Mouse (Mus musculus) embryonic facial prominence, embryonic 10.5 days (tissue): ENCODE measurements around the gene Bcor. TPM values are rescaled to one million over a fixed set of nuclear protein-coding genes. Genes with fewer than 3 reads are reported as not detected.

Experiments used
- DNase-seq: peaks from one replicate; pipeline ENCODE4 v3.0.0-alpha.2; 2017; ENCODE audit warnings: low spot score
- H3K27ac ChIP-seq: fragments of 300-500 bp; sonication (generic); replicated peaks from 2 replicates; pipeline ENCODE4 v1.5.1; 2016; ENCODE audit warnings: mild to moderate bottlenecking
- H3K27me3 ChIP-seq: fragments of 300-500 bp; sonication (generic); replicated peaks from 2 replicates; pipeline ENCODE4 v1.6.1; 2016; ENCODE audit warnings: low read depth, mild to moderate bottlenecking; ENCODE audit not compliant: poor library complexity, severe bottlenecking
- H3K36me3 ChIP-seq: fragments of 300-500 bp; sonication (generic); replicated peaks from 2 replicates; pipeline ENCODE4 v1.6.1; 2016; ENCODE audit warnings: mild to moderate bottlenecking, moderate library complexity
- H3K4me1 ChIP-seq: fragments of 300-500 bp; sonication (generic); 2 replicates; pipeline ENCODE4 v1.6.1; 2016
- H3K4me3 ChIP-seq: fragments of 300-500 bp; sonication (generic); 2 replicates; pipeline ENCODE4 v1.5.1; 2016; ENCODE audit warnings: mild to moderate bottlenecking, moderate library complexity
- H3K9me3 ChIP-seq: fragments of 300-500 bp; sonication (generic); 2 replicates; pipeline ENCODE4 v1.6.1; 2016; ENCODE audit warnings: mild to moderate bottlenecking
- WGBS: fragments of 180-500 bp; shearing (Covaris S2); methylation state at CpG from one replicate; pipeline ENCODE4 v1.1.7; 2016; 5-methylcytosine and 5-hydroxymethylcytosine counted together
- polyA plus RNA-seq: library from polyadenylated mRNA; unstranded; fragments of >200 nt; fragmentation: Nextera tagmentation; extraction: Ambion mirVana; gene quantifications from 2 replicates; pipeline ENCODE4 v1.2.1, GENCODE M21; 2016

Bcor gene
- polyA plus RNA-seq, 1 experiment from 2014 or later = 23.7 TPM

DNA sequence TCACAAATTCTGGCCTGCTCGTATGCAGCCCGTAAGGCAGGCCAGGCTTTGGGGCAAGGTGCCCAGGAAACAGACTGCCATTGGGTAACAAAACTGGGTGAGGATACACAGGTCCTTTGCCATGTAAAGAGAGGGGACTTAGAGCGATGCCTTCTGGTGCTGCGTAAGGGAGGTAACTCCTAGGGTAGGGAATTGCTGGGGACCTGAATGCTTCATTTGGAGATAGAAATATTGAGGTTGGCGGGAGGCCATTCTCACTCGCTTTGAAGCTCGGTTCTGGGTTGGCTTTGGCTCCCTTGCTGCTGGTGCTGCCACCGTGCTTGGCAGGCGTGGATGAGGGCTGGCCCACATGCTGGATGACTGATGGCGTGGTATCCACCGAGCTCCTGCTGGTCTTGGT, 102.9 kb downstream of the Bcor start:
- peaks cover 63% of the 10 kb centered on the region for H3K27me3 ChIP-seq
- WGBS = 91% methylated on average over 11 of the region's 11 CpGs
- no peak overlapping the region for H3K4me3 ChIP-seq
- H3K4me1 ChIP-seq = peaks cover 11% of the 10 kb centered on the region
- H3K27ac ChIP-seq = no peak overlapping the region
- DNase-seq = no peak
- peaks cover 74% of the 10 kb centered on the region for H3K36me3 ChIP-seq
- H3K9me3 ChIP-seq = no peaks in the 10 kb centered on the region

DNA sequence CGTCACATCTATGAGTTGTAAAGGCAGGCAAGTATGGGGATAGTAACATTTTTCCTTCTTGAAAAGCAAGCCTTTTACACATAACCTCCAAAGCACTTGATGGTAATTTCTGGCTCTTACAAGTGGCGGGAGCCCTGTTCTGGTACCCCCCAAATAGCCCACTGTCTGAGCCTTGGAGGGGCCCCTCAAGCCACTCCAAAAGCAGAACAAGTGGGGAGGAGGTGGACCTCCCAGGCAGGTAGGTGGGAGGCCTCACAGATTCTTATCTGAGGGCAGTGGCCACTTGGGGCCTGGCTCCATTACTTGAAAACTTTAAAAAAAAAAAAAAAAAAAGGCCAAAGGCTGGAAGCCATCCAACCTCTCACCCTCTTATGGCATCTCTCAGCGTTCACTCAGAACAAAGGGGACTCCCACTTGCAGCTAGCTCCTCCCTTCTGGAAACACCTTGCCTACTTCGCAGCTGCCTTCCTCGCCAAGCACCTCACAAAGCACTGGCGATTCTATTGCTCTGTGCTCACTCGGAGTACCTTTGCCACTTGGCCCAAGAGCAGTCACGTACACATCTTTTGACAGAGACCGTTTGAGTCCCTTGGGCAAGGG, 106.7 kb downstream of the Bcor start:
- peaks cover 93% of the 10 kb centered on the region for H3K36me3 ChIP-seq
- no peak for DNase-seq

DNA sequence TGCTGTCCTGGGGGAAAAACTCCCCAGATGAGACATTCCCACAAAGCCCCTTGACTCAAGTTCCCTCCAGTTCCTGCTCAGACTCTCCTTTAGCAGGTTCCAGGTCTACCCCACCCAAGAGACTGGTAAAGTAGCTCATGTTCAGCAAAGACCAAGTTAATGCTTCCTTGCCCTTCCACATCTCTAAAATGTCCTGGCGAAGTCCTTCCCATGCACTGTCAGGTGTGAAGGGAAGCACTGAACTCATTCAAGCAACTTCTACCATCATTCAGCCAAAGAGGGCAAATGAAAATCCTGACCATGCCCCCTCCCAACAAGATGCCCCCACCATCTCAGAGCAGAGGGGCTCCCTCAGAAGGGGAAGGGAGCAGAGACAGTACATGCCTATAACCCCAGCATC, 107.5 kb downstream of the Bcor start:
- Histone ChIP-seq H3K4me1 (peaks cover 14% of the 10 kb centered on the region), H3K27me3 (peaks cover 53% of the 10 kb centered on the region), H3K4me3 (no peak overlapping the region), H3K9me3 (no peaks in the 10 kb centered on the region), H3K36me3 (peaks cover 93% of the 10 kb centered on the region), H3K27ac (no peak overlapping the region)
- 87% methylated on average over 1 of the region's 1 CpGs for whole genome bisulfite sequencing
- DNase-seq = no peak

More for the DNA sequence above, 106.7 kb downstream of the Bcor start:
- WGBS = 81% methylated on average over 9 of the region's 9 CpGs
- Histone ChIP-seq H3K27ac (no peak overlapping the region), H3K4me3 (no peak overlapping the region), H3K27me3 (peaks cover 53% of the 10 kb centered on the region), H3K4me1 (peaks cover 6% of the 10 kb centered on the region), H3K9me3 (no peaks in the 10 kb centered on the region)

DNA sequence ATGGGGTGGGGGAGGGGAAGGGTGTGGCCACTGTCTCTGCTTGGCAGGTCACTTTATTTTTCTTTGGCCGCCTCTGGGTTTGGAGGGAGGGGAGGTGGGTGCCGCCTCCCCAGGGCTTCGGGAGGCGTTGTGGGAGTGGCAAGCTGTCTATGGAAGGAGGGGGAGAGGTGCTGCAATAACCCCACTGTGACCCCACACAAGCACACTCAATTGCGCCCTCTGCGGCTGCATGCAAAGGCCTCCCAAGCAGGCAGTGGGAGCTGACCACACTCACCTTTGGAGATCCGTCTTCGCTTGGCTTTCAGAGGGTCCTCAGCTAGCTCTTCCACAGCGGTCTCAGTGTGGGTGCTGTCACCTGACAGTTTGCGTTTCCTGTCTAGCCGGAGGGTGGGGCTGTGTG, 111.4 kb downstream of the Bcor start:
- 60% methylated on average over 11 of the region's 11 CpGs for WGBS
- Histone ChIP-seq H3K4me3 (no peak overlapping the region), H3K36me3 (peaks cover 96% of the 10 kb centered on the region), H3K9me3 (no peaks in the 10 kb centered on the region), H3K4me1 (peaks cover 19% of the 10 kb centered on the region), H3K27ac (no peak overlapping the region), H3K27me3 (peaks cover 70% of the 10 kb centered on the region)
- no peak for DNase-seq

DNA sequence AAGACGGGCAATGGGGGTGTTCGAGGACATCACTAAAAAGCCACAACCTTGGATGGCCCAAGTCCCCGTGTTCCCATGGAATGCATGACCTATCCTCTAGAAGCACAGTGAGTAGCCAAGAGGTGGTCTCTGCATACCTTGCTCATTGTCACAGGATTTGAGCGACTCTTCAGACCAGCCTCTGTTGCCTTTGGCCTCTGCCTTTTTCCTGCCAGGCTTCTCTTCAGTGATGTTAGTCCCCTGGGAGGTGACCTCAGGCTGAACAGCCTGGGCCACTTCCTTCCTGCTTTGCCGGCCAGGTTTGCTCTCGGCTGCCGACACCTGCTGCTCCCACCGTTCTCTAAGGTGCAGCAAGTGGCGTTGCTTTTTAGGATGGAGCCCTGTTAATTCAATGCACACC, 112.0 kb downstream of the Bcor start:
- no peak for DNase-seq
- H3K36me3 ChIP-seq = peaks cover 96% of the 10 kb centered on the region
- WGBS = 30% methylated on average over 9 of the region's 9 CpGs
- H3K4me3 ChIP-seq = no peak overlapping the region
- H3K27ac ChIP-seq = no peak overlapping the region
- H3K9me3 ChIP-seq = no peaks in the 10 kb centered on the region
- H3K27me3 ChIP-seq = peaks cover 74% of the 10 kb centered on the region
- peaks cover 19% of the 10 kb centered on the region for H3K4me1 ChIP-seq

DNA sequence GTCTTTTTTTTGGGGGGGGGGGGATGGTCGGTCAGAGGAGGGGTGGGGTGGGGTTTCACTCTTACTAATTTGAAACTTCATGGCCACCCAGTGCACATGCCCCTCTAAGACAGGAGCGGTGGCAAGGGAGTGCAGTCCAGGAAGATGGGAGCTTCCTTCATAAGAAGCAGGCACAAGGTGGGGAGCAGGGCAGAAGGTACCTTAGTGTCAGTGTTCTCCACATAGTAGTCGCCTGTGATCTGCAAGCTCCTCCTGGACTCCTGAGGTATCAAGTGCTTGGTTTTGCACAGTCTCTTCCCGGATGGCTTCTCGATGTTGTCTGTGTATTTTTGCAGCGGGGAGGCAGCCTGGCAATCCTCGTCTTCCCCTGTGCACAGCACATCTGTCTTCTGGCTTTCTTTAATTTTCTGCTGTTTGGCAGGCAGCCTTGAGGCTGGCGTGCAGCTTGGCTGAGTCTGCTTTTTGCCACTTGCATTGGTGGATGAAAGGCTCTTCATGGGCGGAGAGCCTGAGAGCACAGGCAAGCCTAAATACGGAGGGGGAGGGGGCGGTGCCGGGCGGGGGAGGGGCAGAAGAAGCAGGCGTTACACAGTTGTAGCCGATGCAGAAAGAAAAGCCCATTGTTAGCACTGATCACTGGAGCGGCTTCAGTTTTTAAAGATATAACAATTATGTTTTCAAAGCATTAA, 112.8 kb downstream of the Bcor start:
- peak; percentile 20 for DNase-seq
- Histone ChIP-seq H3K27ac (no peak overlapping the region), H3K27me3 (peaks cover 77% of the 10 kb centered on the region), H3K4me1 (peaks cover 19% of the 10 kb centered on the region), H3K36me3 (peaks cover 94% of the 10 kb centered on the region), H3K9me3 (no peaks in the 10 kb centered on the region), H3K4me3 (no peak overlapping the region)
- WGBS = 30% methylated on average over 16 of the region's 16 CpGs

DNA sequence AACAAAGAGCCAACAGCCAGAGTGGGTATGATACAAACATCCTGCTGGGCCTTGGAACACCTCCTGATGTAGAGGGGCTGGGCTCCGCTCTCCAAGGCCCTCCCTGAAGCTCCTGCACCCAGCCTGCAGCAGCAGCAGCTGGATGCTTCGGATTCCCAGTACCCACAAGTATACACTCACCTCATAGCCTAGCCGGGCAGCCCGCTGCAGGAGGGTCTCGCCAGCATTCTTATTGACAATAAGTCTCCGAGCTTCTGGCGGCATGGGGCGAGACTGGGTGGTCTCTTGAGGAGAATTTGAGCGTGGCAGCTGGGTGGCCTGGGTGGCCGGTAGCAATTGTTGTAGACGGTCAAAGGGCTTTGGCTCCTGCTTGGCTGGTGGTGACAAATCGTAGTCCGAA, 113.5 kb downstream of the Bcor start:
- Histone ChIP-seq H3K36me3 (peaks cover 95% of the 10 kb centered on the region), H3K4me1 (peaks cover 19% of the 10 kb centered on the region), H3K27ac (no peak overlapping the region), H3K9me3 (no peaks in the 10 kb centered on the region), H3K27me3 (peaks cover 77% of the 10 kb centered on the region), H3K4me3 (no peak overlapping the region)
- DNase-seq = no peak
- 74% methylated on average over 13 of the region's 13 CpGs for WGBS

DNA sequence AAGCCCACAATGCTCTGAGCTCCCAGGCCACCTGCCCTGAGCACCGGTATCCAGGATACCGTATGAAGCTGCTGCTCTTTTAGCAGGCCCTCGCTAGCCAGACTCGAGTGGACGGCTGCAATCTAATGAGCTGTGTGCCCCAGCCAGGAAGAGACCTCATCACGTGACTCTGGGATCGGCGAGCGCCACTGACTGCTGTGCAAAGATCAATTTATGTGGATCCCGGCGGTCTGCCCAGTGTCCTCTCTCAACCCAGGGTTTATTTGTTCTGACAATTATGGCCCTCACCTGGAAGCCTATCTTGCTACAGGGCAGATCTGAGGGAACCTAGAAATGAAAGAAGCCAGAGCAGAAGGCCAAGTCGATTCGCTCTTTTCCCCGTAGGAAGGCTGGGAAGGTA, 116.8 kb downstream of the Bcor start:
- H3K4me3 ChIP-seq = no peak overlapping the region
- no peaks in the 10 kb centered on the region for H3K9me3 ChIP-seq
- H3K4me1 ChIP-seq = peaks cover 13% of the 10 kb centered on the region
- H3K27ac ChIP-seq = no peak overlapping the region
- 84% methylated on average over 14 of the region's 14 CpGs for WGBS
- H3K36me3 ChIP-seq = peaks cover 95% of the 10 kb centered on the region
- no peak for DNase-seq
- peaks cover 50% of the 10 kb centered on the region for H3K27me3 ChIP-seq

DNA sequence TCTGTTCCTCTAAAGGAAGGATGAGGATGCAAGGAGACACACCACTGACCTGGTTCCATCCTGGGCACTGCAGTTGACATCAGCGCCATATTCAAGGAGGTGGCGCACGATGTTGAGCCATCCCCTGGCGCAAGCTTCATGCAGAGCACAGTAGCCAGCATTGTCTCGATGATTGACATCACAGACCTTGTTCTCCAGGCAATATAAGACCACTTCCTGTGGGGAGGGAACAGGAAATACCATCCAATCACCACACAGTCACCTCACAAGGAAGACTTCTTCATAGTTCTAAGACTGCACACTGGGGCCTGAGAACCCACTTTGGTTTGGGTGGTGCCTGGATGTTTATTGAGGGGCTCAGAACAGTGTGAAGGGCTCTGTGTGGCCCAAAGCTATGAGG, 118.7 kb downstream of the Bcor start:
- DNase-seq = no peak
- no peak overlapping the region for H3K27ac ChIP-seq
- no peaks in the 10 kb centered on the region for H3K9me3 ChIP-seq
- WGBS = 85% methylated on average over 5 of the region's 5 CpGs
- peaks cover 31% of the 10 kb centered on the region for H3K27me3 ChIP-seq
- H3K4me1 ChIP-seq = no peaks in the 10 kb centered on the region
- no peak overlapping the region for H3K4me3 ChIP-seq
- peaks cover 95% of the 10 kb centered on the region for H3K36me3 ChIP-seq

DNA sequence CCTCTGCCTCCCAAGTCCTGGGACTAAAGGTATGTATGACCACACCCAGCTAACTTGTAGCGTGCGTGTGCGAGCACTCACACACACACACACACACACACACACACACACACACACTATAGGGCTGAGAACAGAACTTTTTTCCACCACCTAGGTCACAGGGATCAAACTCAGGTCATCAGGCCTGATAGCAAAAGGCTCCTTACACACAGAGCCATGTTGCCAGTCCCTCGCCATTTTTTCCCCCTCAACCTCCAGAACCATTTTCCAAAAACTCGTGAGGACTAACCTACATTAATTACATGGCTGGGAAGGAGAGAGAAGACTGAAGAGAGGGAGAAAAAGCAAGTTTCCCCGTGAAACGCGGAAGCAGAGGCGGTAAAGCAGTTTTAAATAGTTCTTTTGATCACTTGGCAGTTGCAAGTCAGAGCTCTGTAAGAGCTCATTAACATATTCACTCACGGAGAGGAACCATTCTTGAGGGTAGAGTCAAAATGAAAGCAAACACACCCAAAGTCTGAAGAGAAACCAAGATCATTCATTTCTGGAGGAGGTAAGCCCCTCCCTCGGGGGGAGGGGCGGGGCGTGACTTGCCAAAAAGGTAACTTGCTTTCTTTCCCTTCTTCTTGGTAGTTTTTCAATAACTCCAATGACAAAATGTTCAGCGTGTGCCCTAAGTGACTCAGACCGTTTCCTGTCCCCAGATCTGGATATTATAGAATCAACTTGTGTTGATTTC, 145.3 kb downstream of the Bcor start:
- no peak for DNase-seq
- H3K36me3 ChIP-seq = no peaks in the 10 kb centered on the region
- H3K4me3 ChIP-seq = no peak overlapping the region
- peaks cover 25% of the 10 kb centered on the region for H3K27me3 ChIP-seq
- H3K4me1 ChIP-seq = no peaks in the 10 kb centered on the region
- H3K27ac ChIP-seq = no peak overlapping the region
- WGBS = 53% methylated on average over 15 of the region's 15 CpGs
- no peaks in the 10 kb centered on the region for H3K9me3 ChIP-seq

DNA sequence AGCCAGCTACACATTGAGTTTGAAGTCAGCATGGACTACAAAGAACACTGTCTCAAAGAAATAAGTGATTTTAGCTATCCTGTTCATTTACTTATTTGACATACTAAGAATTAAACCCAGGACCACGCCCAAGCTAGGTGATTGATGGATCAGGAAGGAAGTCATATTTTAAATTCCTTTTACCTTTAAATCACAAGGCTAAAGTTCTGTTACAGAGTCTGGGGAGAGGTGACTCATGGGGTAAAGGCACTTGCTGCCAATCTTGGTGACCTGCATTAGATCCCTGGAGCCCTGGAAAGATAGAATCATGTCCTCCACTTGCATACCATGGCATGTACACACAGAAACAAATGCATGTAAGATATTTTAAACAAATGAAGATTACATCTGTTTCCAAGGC, 149.5 kb downstream of the Bcor start:
- H3K9me3 ChIP-seq = no peaks in the 10 kb centered on the region
- H3K4me3 ChIP-seq = no peak overlapping the region
- no peak overlapping the region for H3K27ac ChIP-seq
- H3K36me3 ChIP-seq = no peaks in the 10 kb centered on the region
- peaks cover 67% of the 10 kb centered on the region for H3K27me3 ChIP-seq
- WGBS = 74% methylated on average over 1 of the region's 1 CpGs
- peaks cover 12% of the 10 kb centered on the region for H3K4me1 ChIP-seq
- DNase-seq = no peak

DNA sequence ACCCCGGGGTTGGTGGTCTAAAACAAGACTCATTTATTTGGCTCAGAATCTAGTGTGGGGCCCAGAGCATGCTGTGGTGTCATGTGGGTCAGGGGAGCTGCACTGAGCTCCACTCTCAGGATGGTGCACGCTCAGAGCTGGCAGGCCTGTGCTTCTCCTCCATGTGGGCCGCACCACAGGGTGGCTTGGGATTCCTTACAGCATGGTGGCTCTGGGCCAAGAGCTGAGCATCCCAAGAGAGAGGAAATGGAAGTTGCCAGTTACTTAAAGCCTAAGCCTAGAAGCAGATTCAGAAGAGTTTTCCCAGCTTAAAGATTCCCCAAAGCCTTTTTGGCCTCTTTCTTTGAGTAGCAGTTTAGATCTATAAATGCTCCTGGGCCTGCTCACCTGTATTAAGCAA, 151.1 kb downstream of the Bcor start:
- Histone ChIP-seq H3K4me1 (peaks cover 28% of the 10 kb centered on the region), H3K4me3 (no peak overlapping the region), H3K27me3 (peaks cover 84% of the 10 kb centered on the region), H3K9me3 (no peaks in the 10 kb centered on the region), H3K27ac (no peak overlapping the region), H3K36me3 (no peaks in the 10 kb centered on the region)
- 42% methylated on average over 3 of the region's 3 CpGs for WGBS
- no peak for DNase-seq
